Mouse (Mus musculus) left cerebral cortex, postnatal 14 days (tissue): ENCODE measurements around the gene Nin. TPM values are rescaled to one million over a fixed set of nuclear protein-coding genes. Genes with fewer than 3 reads are reported as not detected.

Experiments used
- DNase-seq, 2 experiments: peaks; one replicate each; pipeline ENCODE4 v3.0.0; 2021 to 2022; ENCODE audit warnings: low spot score in 2 of 2, mixed read lengths in 1 of 2
- intact Hi-C: fragments of 180-260 bp; cut with DNase I; formaldehyde crosslinking; loops from one replicate; pipeline ENCODE4 v1.15.1; 2025
- total RNA-seq, 2 experiments: library from RNA; stranded (reverse); gene quantifications; 2 replicates each; pipeline ENCODE4 v1.2.3; 2021

Nin gene
- total RNA-seq, 2 experiments from 2014 or later: 44.5 to 53.7 TPM

DNA sequence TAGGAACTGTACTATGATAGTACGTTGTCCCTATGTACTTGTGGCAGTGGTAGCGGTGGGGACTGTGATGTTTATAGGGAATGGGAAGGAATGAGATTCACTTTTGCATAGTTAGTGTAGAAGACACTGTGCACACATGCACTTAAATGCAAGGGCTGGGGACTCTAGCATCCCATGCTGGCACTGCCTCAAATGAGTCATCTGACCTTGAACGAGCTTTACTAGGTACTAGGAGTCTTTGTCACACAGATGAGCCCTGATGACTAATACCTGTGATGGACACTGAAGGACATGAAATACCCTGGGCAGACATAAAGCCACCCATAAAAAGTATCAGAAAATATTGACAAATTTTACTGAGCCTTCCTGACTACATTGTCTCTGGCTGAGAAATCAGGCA lies 16.2 kb downstream of the Nin start:
- intact Hi-C loops: no loop called here
- no peak for DNase-seq

DNA sequence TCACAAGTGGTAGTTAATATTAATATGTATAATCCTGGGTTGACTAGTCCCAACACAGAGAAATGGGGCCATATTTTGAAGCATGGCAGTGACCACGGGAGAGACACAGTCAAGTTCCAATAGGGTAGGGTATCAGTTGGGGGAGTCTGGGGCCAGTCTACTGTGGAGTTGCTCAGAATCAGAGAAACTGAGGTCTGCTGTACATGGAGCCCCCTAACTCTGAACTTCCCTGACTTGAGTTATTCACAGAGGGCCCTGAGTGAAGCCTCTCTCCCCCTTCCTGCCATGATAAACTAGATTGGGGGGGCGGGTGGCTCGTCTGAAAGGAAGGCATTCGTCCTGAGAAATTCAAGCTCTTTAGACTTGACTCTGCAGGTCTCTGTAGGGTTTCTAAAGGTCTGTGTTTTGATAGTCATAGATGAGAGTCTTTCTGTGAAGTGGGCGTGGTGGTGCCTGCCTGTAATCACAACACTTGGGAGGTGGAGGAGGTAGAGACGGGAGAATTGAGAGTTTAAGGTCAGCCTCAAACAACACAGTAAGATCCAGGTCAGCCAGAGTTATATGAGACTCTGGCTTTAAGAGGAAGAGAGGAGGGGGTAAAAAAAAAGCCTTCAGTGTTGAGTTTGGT lies 20.1 kb downstream of the Nin start:
- intact Hi-C loops: no loop called here
- DNase-seq: no peak

DNA sequence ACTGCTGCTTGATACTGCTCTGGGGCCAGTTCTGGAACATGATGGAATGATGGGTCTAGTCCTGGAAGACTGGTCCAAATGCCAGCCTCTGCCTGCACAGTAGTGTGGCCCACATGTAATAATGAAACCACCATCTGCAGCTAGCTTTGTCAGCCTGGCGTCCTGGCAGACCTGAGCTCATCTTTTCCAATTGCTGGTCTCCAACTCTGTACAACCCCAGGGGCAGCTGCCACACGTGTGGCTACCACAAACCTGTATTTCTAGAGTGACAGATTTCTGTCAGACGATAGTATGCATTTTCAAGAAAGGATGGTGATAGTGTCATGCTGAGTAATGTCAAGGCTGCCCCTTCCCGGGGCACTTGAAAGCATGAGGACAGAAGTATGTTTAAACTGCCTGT lies 25.2 kb downstream of the Nin start:
- intact Hi-C loops: no loop called here
- no peak for DNase-seq

DNA sequence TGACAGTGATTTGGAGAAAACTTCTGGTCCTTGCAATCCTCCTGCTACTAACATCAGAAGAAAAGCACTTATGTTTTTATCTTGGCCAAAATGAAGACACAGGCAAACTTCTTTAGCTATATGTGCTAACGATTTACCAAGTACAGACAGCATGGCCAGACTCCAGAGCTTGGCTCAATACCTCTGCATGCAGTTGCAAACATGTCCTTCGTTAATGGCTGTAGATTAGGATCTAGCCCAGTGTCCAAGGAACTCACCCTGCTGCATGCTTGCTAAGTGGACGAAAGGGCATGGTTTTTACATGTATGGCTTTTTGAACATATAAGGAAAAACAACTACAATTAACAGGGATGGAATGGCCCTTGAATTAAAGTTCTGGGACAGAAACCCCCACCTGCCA lies 28.2 kb downstream of the Nin start:
- intact Hi-C loops: no loop called here
- no peak for DNase-seq

DNA sequence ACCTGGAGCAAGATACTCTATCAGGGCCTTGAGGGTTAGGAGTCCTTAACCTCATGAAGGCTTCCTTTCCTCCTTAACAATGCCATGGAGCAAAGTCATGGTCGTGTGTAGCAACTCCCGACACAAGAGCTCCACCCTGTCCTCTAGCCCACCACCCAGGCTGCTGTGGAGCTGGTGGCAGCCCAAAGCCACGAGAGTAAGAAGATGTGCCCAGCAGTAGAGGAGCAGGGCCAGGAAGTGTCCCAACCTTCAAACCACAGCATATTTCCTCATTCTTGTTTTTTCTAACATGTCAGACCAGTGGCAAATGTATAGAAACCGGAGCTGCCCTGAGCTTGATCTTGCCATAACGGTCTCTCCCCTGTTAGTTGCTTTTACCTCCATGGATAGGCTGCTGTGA lies 29.3 kb downstream of the Nin start:
- no peak for DNase-seq
- intact Hi-C loops: no loop called here

DNA sequence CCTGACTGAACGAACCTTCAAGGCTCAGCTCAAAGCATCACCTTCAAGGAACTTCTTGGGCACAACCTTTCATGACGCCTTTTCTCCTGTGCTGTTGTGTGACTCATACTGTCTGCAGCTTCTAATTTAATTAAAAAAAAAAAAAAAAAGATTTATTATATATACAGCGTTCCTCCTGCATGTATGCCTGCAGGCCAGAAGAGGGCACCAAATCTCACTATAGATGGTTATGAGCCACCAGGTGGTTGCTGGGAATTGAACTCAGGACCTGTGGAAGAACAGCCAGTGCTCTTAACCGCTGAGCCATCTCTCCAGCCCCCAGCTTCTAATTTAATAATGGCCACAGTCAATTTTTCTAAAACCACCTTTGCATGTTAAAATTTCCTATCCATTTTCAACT lies 29.8 kb downstream of the Nin start:
- intact Hi-C loops: no loop called here
- DNase-seq: no peak

DNA sequence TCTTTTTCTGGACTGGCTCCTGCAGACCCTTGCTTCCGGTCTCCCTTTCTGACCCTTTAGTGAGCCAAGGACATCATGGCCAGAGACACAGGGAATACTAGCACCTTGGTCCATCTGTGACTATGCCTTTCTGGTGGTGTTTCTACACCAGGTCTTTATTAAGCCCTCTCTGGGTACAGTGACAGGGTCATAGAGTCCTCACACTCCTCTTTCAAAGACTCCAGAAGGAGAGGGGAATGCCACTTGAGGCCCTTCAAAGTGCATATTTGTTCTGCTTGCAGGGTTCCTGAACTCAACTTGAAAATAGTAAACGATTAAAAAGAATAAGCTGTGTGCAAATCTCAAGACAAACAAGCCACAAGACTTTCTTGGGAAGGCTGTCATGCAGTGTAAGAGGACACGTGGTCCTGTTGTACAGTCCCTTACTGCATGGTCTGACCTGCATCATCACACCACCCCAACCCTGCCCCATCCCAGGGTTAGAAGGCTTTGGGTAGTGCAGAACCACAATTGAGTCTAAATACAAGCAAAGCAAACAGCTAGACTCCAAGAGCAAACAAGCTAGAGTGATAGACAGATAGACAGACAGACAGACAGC lies 30.5 kb downstream of the Nin start:
- intact Hi-C loops: no loop called here
- no peak for DNase-seq

DNA sequence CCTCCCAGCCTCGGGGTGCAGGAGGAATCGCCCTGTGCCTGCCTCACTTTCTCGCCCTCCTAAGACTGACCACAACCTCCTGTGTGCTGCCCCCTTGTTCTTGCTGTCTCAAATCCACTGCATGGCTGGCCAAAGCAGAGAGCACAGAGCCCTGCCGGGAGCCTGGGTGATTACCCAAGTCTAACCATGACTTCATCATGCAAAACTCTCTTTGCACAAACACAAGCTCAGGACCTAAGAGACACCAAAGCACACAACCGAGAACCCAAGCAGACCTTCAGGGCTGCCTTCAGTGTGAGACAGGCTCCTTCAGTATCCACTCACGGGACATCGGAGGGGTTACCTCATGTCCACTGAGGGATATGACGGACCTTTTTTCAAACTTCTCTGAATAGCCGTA lies 31.0 kb downstream of the Nin start:
- intact Hi-C loops: no loop called here

DNA sequence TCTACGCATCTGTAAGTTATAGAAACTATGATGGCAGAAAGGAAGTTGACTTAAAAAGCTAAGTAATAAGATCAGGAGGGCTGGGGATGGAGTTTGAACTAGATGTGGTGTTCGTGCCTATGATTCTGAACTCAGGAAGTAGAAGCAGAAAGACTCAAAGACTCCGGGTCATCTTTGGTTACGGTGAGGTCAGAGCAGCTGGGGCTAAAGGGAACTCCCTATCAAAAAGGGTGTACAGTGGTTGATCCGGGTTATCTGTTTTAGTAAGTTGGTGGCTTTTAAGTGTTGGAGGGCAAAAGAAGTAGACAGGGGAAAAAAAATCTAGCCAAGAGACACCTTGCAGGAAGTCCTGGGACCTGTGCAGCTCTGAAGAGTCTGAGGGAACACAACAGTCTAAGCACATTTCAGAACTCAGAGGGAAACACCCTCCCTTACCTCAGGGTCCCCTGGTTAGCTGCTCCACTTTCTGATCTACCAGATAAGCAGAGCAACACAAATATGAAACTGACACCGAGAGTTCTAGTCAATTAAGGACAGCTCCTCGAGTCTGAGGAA lies 35.0 kb downstream of the Nin start:
- no peak for DNase-seq
- intact Hi-C loops: loop anchor here (5.0 kb wide), 1 partner anchor 34 kb away; the partner anchor contains the start of gene Nin

More for the DNA sequence above, 31.0 kb downstream of the Nin start:
- no peak for DNase-seq

DNA sequence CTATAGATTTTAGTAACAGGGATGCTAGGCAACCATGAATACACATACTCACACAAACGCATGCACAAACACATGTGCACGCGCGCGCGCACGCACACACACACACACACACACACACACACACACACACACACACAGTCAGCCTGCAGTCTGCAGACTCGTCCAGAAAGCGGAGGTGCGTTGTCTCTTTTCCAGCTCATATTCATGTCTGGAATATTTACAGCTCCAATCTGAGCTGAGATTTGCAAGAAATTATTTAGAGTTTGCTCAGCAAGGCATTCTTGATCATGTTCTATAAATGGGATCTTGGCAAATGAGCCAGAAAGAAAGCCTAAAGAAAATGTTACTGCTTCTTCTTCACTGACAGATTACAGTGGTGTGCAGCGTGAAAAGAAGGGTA lies 37.0 kb downstream of the Nin start:
- DNase-seq: peak; percentile 49 to 77
- intact Hi-C loops: loop anchor here (5.0 kb wide), 1 partner anchor 36 kb away; the partner anchor contains the start of gene Nin

DNA sequence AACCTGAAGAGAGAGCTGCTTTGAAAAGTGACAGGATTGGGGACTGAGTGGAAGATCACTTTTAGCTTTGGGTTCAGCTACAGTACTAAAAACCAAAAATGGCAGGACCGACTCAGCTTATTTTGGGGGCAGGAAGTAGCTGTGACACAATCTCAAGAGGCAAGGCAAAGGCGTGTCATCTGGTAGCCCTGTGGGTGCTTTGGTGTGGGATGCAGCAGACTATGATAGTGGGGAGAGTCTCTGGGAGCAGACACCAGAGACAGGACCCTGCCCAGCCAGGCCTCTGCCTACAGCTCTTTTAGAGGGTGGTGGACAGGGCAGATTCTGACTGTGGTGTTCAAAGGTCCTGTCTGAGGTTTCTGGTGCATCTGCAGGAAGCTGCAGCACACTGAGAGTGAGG lies 38.5 kb downstream of the Nin start:
- no peak for DNase-seq
- intact Hi-C loops: loop anchor here (5.0 kb wide), 1 partner anchor 37 kb away; the partner anchor contains the start of gene Nin

DNA sequence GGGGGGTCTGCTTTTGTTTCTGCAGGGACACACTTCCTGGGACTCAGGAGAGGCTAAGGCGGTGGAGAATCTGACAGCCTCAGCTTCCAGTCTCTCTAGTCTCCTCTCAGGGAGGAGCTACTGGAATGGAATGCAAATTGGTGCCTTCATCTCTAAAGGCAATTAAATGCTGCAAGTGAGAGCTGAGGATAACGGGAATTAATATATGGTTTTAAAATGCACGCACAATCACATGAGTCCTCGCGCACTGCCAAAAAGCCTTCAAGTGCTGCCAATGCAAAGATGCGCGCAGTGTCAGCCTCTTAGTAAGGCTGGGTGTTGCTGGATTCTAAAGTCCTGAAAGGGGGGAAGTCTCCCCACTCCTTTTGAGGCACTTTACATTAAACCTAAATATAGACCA lies 42.6 kb downstream of the Nin start:
- no peak for DNase-seq
- intact Hi-C loops: no loop called here

DNA sequence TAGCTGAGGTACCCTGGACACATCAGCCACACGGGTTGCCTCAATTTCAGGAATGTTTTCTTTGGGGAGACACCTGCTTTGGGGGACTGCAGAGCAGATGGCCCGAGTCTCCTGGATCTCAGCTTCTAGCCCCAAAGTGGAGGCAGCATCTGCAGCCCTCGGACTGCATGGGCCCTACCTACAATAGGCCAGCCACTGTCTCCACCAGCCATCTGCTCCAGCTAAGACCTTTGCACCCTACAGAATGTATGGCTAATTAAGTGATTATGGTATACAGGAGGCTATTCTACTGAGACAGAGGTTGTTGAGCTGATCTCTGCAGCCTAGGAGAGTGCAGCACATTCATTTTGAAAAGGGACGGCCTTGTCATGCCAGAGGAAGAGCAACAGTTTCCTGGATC lies 43.2 kb downstream of the Nin start:
- intact Hi-C loops: no loop called here

DNA sequence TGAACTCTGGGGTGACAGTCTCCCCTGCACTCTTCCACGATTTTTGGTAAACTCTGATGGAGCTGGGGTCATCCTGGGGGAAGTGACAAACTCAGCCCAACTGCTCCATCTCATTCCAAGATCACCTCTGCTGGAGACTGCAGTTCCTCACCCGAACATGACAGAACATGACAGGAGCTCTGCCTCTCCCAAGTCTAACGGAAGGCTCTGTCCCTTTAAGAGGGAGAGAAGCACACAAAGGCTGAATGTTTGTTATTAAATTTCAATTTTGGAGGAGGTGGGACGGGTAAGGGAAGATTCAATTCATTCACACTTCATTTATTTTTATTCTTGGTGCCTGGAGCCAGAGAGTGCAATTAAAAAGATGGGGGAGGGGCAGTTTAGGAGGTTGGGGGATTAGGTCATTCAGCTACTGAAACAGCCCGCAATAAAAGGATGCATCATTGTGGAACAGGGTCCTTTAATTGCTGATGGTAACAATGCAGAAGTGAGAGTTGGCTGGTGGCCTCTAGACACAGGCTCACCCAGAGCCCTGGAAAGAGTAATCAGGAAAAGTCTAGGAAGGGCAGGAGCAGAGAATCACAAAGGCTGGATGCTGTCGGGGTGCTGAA lies 44.8 kb downstream of the Nin start:
- no peak for DNase-seq
- intact Hi-C loops: no loop called here

More for the DNA sequence above, 43.2 kb downstream of the Nin start:
- no peak for DNase-seq

DNA sequence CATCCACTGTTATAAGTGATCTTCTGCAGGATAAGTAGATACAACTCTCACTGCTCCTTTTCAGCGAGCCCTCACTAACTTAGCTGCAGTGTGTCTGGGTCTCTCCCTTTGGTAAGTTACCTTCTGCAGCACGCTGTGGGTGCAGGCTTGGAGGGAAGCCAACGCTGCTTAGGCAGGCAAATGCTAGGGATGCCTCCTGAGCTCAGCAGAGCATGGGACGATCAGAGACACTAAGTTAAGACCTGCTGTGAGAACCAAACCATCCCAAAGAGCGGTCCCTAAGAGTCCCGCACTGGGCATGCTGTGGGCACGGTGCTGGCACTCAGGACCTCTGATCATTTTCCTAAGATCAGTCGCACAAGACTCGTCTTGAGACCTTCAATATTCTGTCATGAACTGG lies 45.7 kb downstream of the Nin start:
- peak in 1 of 2 experiments; percentile 65 for DNase-seq
- intact Hi-C loops: no loop called here

DNA sequence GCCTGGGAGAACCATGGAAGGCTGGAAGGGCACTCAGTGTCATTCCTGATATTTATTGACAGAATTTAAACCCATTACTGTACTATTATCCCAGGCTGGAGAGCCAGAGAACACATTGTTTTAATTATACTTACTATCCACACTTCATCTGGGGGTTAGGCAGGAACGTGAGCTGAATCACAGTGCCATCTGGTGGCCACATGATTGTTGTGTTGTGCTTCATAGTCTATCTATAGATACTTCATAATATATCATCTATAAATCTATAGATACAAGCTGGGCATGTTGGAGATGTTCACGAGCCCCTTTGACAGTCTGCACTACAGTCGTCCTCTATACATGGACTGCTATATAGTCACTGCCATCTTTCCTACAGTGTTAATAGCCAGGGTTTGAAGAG lies 51.4 kb downstream of the Nin start:
- DNase-seq: peak; percentile 62 to 73
- intact Hi-C loops: loop anchor here (5.0 kb wide), 1 partner anchor 40 kb away; no protein-coding TSS in a partner anchor

DNA sequence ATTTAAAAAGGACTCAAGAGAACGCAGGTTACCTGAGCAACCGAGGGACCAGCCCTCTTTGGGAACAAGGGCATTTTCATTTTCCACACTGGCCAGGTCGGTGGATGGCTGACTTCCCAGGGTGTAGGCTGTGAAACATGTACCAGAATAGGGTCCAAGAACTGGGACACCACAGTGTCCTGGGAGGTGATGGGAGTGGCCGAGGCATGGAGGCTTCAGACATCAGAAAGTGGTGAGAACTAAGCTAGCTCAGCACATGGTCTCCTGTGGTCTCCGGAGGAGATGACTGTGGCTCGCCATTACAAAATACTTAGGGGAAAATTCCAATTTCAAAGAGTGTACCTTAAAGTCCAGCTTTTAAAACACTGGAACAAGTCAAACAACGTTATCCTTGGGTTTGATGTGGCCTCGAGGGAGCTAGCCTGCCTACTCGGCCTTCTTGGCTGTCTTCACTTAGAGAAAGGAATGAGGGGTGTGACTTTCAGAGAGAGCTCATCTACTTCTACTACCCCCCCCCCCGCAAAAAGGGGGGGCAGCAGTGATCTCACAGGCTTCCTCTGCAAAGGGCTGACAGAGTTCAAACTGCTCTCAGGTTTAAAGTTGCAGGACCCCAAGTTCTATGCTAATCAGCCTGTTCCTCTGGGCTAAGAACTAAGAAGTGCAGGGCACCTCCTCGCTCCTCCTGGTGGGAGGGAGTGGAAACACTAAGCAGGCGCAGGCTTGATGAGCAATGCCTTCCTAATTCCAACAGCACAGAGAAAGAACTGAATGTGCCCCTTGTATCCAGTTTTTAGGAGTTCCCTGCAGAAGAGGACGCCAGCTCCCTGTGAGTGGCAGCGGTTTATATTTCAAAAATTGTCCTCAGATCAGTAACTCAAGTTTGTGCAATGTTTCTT lies 54.3 kb downstream of the Nin start:
- intact Hi-C loops: loop anchor here (5.0 kb wide), 1 partner anchor 92 kb away; no protein-coding TSS in a partner anchor

DNA sequence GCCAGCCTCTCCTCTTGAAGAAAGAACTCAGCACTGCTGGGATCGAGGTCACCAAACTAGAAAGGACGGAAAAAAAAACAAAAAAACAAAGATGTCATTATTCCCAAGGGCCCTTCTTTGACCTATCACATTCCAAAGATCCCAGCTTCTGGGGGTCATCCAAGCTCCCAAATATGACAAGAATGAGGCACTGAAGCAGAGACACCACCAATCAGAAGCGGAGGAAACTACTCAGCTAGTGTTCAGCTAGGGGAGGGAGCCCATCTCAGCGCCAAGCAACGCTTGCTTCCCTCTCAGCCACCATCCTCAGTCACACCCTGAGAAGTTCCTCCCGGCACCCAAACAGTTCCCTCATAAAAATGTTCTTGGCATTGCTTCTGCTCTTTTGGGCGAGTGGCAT lies 62.8 kb downstream of the Nin start:
- intact Hi-C loops: no loop called here
- DNase-seq: no peak

More for the DNA sequence above, 54.3 kb downstream of the Nin start:
- no peak for DNase-seq

DNA sequence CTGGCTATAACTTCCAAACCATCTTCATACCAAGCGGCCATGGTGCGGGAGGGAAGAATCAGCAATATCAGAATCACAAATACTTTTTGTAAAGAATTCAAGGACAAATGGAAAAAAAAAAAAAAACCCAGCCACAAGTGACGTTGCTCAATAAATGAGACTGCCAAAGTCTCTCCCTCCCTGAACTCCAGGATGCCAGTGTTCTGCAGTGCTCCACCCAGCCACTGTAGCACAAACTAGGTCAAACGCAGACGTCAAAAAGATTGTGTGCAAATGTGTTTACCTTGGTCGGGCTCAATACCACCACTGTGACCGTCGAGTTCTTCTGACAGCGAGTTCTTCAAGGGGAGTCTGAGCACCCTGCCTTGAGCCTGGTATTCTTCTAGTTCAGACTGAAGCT lies 64.8 kb downstream of the Nin start:
- intact Hi-C loops: no loop called here
- DNase-seq: no peak

DNA sequence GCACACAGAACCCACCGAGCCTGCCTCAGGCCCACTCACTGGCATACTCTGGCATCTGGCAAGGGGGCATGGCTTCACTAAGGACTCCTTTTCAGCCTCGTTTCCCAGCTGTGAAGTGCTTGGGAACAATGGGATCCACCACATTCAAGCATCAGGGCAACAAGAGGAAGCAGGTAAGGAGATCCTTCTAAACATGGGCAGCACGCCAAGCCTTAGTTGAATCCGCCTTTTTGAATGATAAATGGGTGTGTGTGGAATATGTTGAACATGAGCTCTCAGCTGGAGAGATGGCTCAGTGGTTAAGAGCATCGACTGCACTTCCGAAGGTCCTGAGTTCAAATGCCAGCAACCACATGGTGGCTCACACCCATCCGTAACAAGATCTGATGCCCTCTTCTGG lies 66.2 kb downstream of the Nin start:
- intact Hi-C loops: no loop called here
- no peak for DNase-seq
